Mouse (Mus musculus) C2C12 (cell line): ENCODE measurements at regions not wholly inside any gene's neighbourhood (a gene's known extent, or its start where the extent isn't known, plus 50 kb on each side); places are given as distances from the start of the nearest gene placed in this dataset.

ENCODE experiments used
- H3K27me3 ChIP-seq: one replicate; pipeline ENCODE4 v1.6.1; 2011; ENCODE audit not compliant: control insufficient read depth, insufficient read depth, insufficient read length
- H3K36me3 ChIP-seq: one replicate; pipeline ENCODE4 v1.6.1; 2011; ENCODE audit not compliant: control insufficient read depth, insufficient read depth
- H3K4me3 ChIP-seq: one replicate; pipeline ENCODE4 v1.5.1; 2011; ENCODE audit warnings: mild to moderate bottlenecking, control low read depth; ENCODE audit not compliant: poor library complexity, insufficient read depth, severe bottlenecking
- H3K79me2 ChIP-seq: one replicate; pipeline ENCODE4 v1.6.1; 2011; ENCODE audit not compliant: control insufficient read depth, insufficient read depth
- H3K79me3 ChIP-seq: one replicate; pipeline ENCODE4 v1.6.1; 2011; ENCODE audit warnings: low read depth, control low read depth
- H3ac ChIP-seq: one replicate; pipeline ENCODE3; 2011; ENCODE audit warnings: low read depth; ENCODE audit not compliant: control insufficient read depth, insufficient read length
- CEBPB ChIP-seq: IDR thresholded peaks from one replicate; pipeline ENCODE4 v1.6.1; 2011; ENCODE audit warnings: low read depth, mild to moderate bottlenecking, control low read depth, moderate library complexity
- CTCF ChIP-seq: IDR thresholded peaks from one replicate; pipeline ENCODE4 v1.5.1; 2011; ENCODE audit not compliant: control insufficient read depth, insufficient read depth, insufficient read length
- FOSL1 ChIP-seq: IDR thresholded peaks from one replicate; pipeline ENCODE4 v1.8.0; 2011; ENCODE audit warnings: mild to moderate bottlenecking, low read length; ENCODE audit not compliant: poor library complexity, insufficient read depth, severe bottlenecking
- MAX ChIP-seq: IDR thresholded peaks from one replicate; pipeline ENCODE4 v1.6.1; 2011; ENCODE audit warnings: mild to moderate bottlenecking, control low read depth
- MYOD1 ChIP-seq: IDR thresholded peaks from one replicate; pipeline ENCODE4 v1.6.1; 2011; ENCODE audit warnings: low read depth; ENCODE audit not compliant: control insufficient read depth, insufficient read length
- MYOG ChIP-seq: IDR thresholded peaks from one replicate; pipeline ENCODE4 v1.6.1; 2011; ENCODE audit not compliant: control insufficient read depth, insufficient read length; ENCODE audit errors: extremely low read depth
- USF1 ChIP-seq: IDR thresholded peaks from one replicate; pipeline ENCODE4 v1.6.1; 2011; ENCODE audit warnings: low read depth, mild to moderate bottlenecking, control low read depth, moderate library complexity

- Histone ChIP-seq H3K36me3 (no peaks in the 10 kb centered on the region), H3K27me3 (no peaks in the 10 kb centered on the region), H3K4me3 (no peak overlapping the region)
Observed at GRCm38 (mm10) chr19:54297663-54298388, 253.9 kb downstream of the Adra2a start.

GRCm38 (mm10) chr19:54311289-54311688 lies 267.3 kb downstream of the Adra2a start:
- Histone ChIP-seq H3K79me3 (no peaks in the 10 kb centered on the region), H3K27me3 (no peaks in the 10 kb centered on the region), H3K4me3 (no peak overlapping the region), H3K36me3 (no peaks in the 10 kb centered on the region), H3ac (no peak overlapping the region), H3K79me2 (no peaks in the 10 kb centered on the region)
- TF ChIP-seq CEBPB (no peak), MAX (no peak), USF1 (no peak), CTCF (no peak)

More at GRCm38 (mm10) chr19:54297663-54298388, 253.9 kb downstream of the Adra2a start:
- Histone ChIP-seq H3ac (no peak overlapping the region), H3K79me2 (no peaks in the 10 kb centered on the region), H3K79me3 (no peaks in the 10 kb centered on the region)
- TF ChIP-seq CEBPB (no peak), FOSL1 (no peak), USF1 (no peak), MYOD1 (no peak), MYOG (no peak), CTCF (no peak), MAX (no peak)

GRCm38 (mm10) chr19:54311723-54312122 lies 267.8 kb downstream of the Adra2a start:
- H3K36me3 ChIP-seq = no peaks in the 10 kb centered on the region
- no peak for TF ChIP-seq FOSL1
- no peak for TF ChIP-seq CEBPB
- TF ChIP-seq CTCF = no peak
- no peak for TF ChIP-seq MYOD1
- no peak for TF ChIP-seq USF1
- no peak for TF ChIP-seq MYOG
- no peak overlapping the region for H3K4me3 ChIP-seq
- H3ac ChIP-seq = no peak overlapping the region
- no peaks in the 10 kb centered on the region for H3K79me3 ChIP-seq
- H3K27me3 ChIP-seq = no peaks in the 10 kb centered on the region
- no peaks in the 10 kb centered on the region for H3K79me2 ChIP-seq

- H3K79me2 ChIP-seq = no peaks in the 10 kb centered on the region
- no peaks in the 10 kb centered on the region for H3K36me3 ChIP-seq
- no peaks in the 10 kb centered on the region for H3K27me3 ChIP-seq
- no peak overlapping the region for H3ac ChIP-seq
- no peak overlapping the region for H3K4me3 ChIP-seq
- H3K79me3 ChIP-seq = no peaks in the 10 kb centered on the region
- TF ChIP-seq USF1 = no peak
- TF ChIP-seq CEBPB = no peak
- no peak for TF ChIP-seq FOSL1
- no peak for TF ChIP-seq MYOD1
- no peak for TF ChIP-seq MYOG
- no peak for TF ChIP-seq CTCF
- TF ChIP-seq MAX = no peak
Observed at GRCm38 (mm10) chr19:54323276-54323675, 279.3 kb downstream of the Adra2a start.

- H3K27me3 ChIP-seq = no peaks in the 10 kb centered on the region
- H3K4me3 ChIP-seq = no peak overlapping the region
- no peak for TF ChIP-seq MYOG
- no peak for TF ChIP-seq CEBPB
- H3K36me3 ChIP-seq = no peaks in the 10 kb centered on the region
- no peak overlapping the region for H3ac ChIP-seq
- H3K79me2 ChIP-seq = no peaks in the 10 kb centered on the region
- H3K79me3 ChIP-seq = no peaks in the 10 kb centered on the region
Observed at GRCm38 (mm10) chr19:54324991-54325390, 281.0 kb downstream of the Adra2a start.

GRCm38 (mm10) chr19:54332140-54332539 lies 288.2 kb downstream of the Adra2a start:
- TF ChIP-seq MYOD1 (no peak), MAX (no peak), USF1 (no peak), CEBPB (no peak), FOSL1 (no peak), CTCF (no peak), MYOG (no peak)
- no peaks in the 10 kb centered on the region for H3K79me2 ChIP-seq
- no peak overlapping the region for H3ac ChIP-seq
- H3K4me3 ChIP-seq = no peak overlapping the region
- no peaks in the 10 kb centered on the region for H3K27me3 ChIP-seq
- H3K36me3 ChIP-seq = no peaks in the 10 kb centered on the region
- H3K79me3 ChIP-seq = no peaks in the 10 kb centered on the region
